Mouse (Mus musculus) MEL (cell line): Measurements from ENCODE around the gene Snrnp70. TPM values are rescaled to one million over a fixed set of nuclear protein-coding genes. Genes with fewer than 3 reads are reported as not detected.
A peak's percentile ranks its signal among the peaks of the same experiment; 100 is the strongest.

Experiments
- DNase-seq: peaks from one replicate; pipeline ENCODE4 v3.0.0; 2011; ENCODE audit warnings: low read depth, low spot score
- H3K27ac ChIP-seq: 2 replicates; pipeline ENCODE4 v1.5.1; 2012; ENCODE audit warnings: low read depth, mild to moderate bottlenecking, control low read depth, low read length, moderate library complexity; ENCODE audit not compliant: control insufficient read depth
- H3K27me3 ChIP-seq, 2 experiments: fragments of 150-350 bp in 1 of 2; sonication (generic) in 1 of 2; 2 replicates each; pipeline ENCODE4 v1.6.1; 2012; ENCODE audit warnings: low read length in 2 of 2, mild to moderate bottlenecking in 2 of 2, improper control_type of control experiment in 1 of 2, moderate library complexity in 1 of 2; ENCODE audit not compliant: insufficient read depth in 2 of 2, control insufficient read depth in 1 of 2
- H3K36me3 ChIP-seq, 2 experiments: 2 replicates each; pipeline ENCODE4 v1.6.1; 2012 to 2014; ENCODE audit warnings: low read length in 2 of 2, improper control_type of control experiment in 1 of 2, inconsistent platforms in 1 of 2, mild to moderate bottlenecking in 1 of 2; ENCODE audit not compliant: insufficient read depth in 2 of 2, control insufficient read depth in 1 of 2
- H3K4me1 ChIP-seq, 2 experiments: fragments of 150-350 bp in 1 of 2; sonication (generic) in 1 of 2; 2 replicates each; pipeline ENCODE4 v1.6.1; 2012; ENCODE audit warnings: low read length in 2 of 2, improper control_type of control experiment in 1 of 2, mild to moderate bottlenecking in 1 of 2; ENCODE audit not compliant: insufficient read depth in 2 of 2, control insufficient read depth in 1 of 2
- H3K4me3 ChIP-seq, 2 experiments: fragments of 150-350 bp in 1 of 2; sonication (generic) in 1 of 2; 2 replicates each; pipeline ENCODE4 v1.5.1; 2012; ENCODE audit warnings: low read depth in 2 of 2, low read length in 2 of 2, mild to moderate bottlenecking in 2 of 2, moderate library complexity in 2 of 2, control low read depth in 1 of 2, improper control_type of control experiment in 1 of 2; ENCODE audit not compliant: control insufficient read depth in 1 of 2, insufficient read depth in 1 of 2
- H3K79me2 ChIP-seq: 2 replicates; pipeline ENCODE4 v1.6.1; 2012; ENCODE audit warnings: mild to moderate bottlenecking, low read length, moderate library complexity; ENCODE audit not compliant: control insufficient read depth, poor library complexity, insufficient read depth
- H3K9ac ChIP-seq: 2 replicates; pipeline ENCODE4 v1.6.1; 2012; ENCODE audit warnings: low read depth, mild to moderate bottlenecking, control low read depth, low read length, moderate library complexity; ENCODE audit not compliant: control insufficient read depth, poor library complexity, severe bottlenecking
- H3K9me3 ChIP-seq: fragments of 150-350 bp; sonication (generic); replicated peaks from 2 replicates; pipeline ENCODE4 v1.6.1; 2012; ENCODE audit warnings: mild to moderate bottlenecking, low read length, improper control_type of control experiment, moderate library complexity; ENCODE audit not compliant: insufficient read depth
- ELF1 ChIP-seq: IDR thresholded peaks from 2 replicates; pipeline ENCODE4 v1.6.1; 2014; ENCODE audit warnings: low read depth, mild to moderate bottlenecking, inconsistent platforms, low read length, improper control_type of control experiment, moderate library complexity
- GABPA ChIP-seq: IDR thresholded peaks from 2 replicates; pipeline ENCODE4 v1.6.1; 2012; ENCODE audit warnings: low read depth, mild to moderate bottlenecking, inconsistent platforms, low read length, improper control_type of control experiment, moderate library complexity
- GATA1 ChIP-seq: IDR thresholded peaks from 2 replicates; pipeline ENCODE4 v1.6.1; 2011; ENCODE audit warnings: low read depth, low read length, improper control_type of control experiment
- MAFK ChIP-seq: IDR thresholded peaks from 2 replicates; pipeline ENCODE4 v1.6.1; 2011; ENCODE audit warnings: low read depth, mild to moderate bottlenecking, low read length, improper control_type of control experiment, borderline replicate concordance
- MEF2A ChIP-seq: IDR thresholded peaks from 2 replicates; pipeline ENCODE4 v1.6.1; 2014; ENCODE audit warnings: low read depth, mild to moderate bottlenecking, inconsistent platforms, low read length, improper control_type of control experiment; ENCODE audit not compliant: poor library complexity, insufficient replicate concordance, severe bottlenecking; ENCODE audit errors: extremely low read depth
- MYC ChIP-seq: IDR thresholded peaks from 2 replicates; pipeline ENCODE4 v1.6.1; 2011; ENCODE audit warnings: low read depth, mild to moderate bottlenecking, low read length, improper control_type of control experiment, moderate library complexity
- POLR2AphosphoS5 ChIP-seq: IDR thresholded peaks from 2 replicates; pipeline ENCODE4 v1.6.1; 2012; ENCODE audit warnings: low read depth, borderline replicate concordance, mild to moderate bottlenecking, inconsistent platforms, low read length, moderate library complexity, mixed read lengths
- RAD21 ChIP-seq: IDR thresholded peaks from 2 replicates; pipeline ENCODE4 v1.6.1; 2011; ENCODE audit warnings: mild to moderate bottlenecking, low read depth, low read length, improper control_type of control experiment
- SIN3A ChIP-seq: IDR thresholded peaks from 2 replicates; pipeline ENCODE4 v1.6.1; 2012; ENCODE audit warnings: low read length, improper control_type of control experiment, inconsistent platforms
- UBTF ChIP-seq: IDR thresholded peaks from 2 replicates; pipeline ENCODE4 v1.6.1; 2012; ENCODE audit warnings: low read depth, mild to moderate bottlenecking, inconsistent platforms, low read length, improper control_type of control experiment, moderate library complexity, borderline replicate concordance; ENCODE audit not compliant: insufficient read depth
- ZC3H11A ChIP-seq: IDR thresholded peaks from 2 replicates; pipeline ENCODE4 v1.6.1; 2012; ENCODE audit warnings: low read depth, mild to moderate bottlenecking, inconsistent platforms, low read length, improper control_type of control experiment
- ZNF384 ChIP-seq: IDR thresholded peaks from 2 replicates; pipeline ENCODE4 v1.6.1; 2012; ENCODE audit warnings: low read depth, mild to moderate bottlenecking, inconsistent platforms, low read length, improper control_type of control experiment
- polyA plus RNA-seq, 2 experiments: library from polyadenylated mRNA; stranded (reverse) in 1 of 2; unstranded in 1 of 2; fragments of >175 nt in 1 of 2; fragments of >200 nt in 1 of 2; gene quantifications; 2 replicates each; pipeline versions ENCODE4 v1.2.1 to v1.2.4; 2012; ENCODE audit warnings: low replicate concordance in 2 of 2, low read depth in 1 of 2; ENCODE audit not compliant: insufficient read length in 2 of 2, insufficient read depth in 1 of 2, missing spikeins in 1 of 2
- total RNA-seq: library from RNA; depleted of rRNA; stranded (reverse); fragments of 300-350 nt; gene quantifications from 2 replicates; pipeline ENCODE4 v1.2.3, GENCODE M21; 2012

The Snrnp70 gene
- total and polyA plus RNA-seq, 3 experiments: 272 to 1,478 (median 588) TPM

GRCm38 (mm10) chr7:45403532-45404261 is 8.2 kb upstream of the Snrnp70 start (continued):
- peak; percentile 64 for TF ChIP-seq ZNF384
- no peak for TF ChIP-seq POLR2AphosphoS5
- TF ChIP-seq ZC3H11A: peak; percentile 73

GRCm38 (mm10) chr7:45401521-45402085 is 6.1 kb upstream of the Snrnp70 start:
- no peak overlapping the region for H3K4me3 ChIP-seq
- DNase-seq: no peak
- H3K79me2 ChIP-seq: no peaks in the 10 kb centered on the region
- no peaks in the 10 kb centered on the region; a peak in 1 of 4 replicates for H3K27me3 ChIP-seq
- peaks cover 0 to 6% of the 10 kb centered on the region in 2 experiments; a peak in 2 of 4 replicates for H3K36me3 ChIP-seq
- H3K27ac ChIP-seq: no peak overlapping the region
- TF ChIP-seq UBTF (no peak), ELF1 (no peak), SIN3A (no peak), RAD21 (no peak), POLR2AphosphoS5 (no peak)
- H3K9ac ChIP-seq: no peak overlapping the region
- H3K4me1 ChIP-seq: peaks cover 6 to 9% of the 10 kb centered on the region in 2 experiments; a peak in 3 of 4 replicates
- no peaks in the 10 kb centered on the region for H3K9me3 ChIP-seq

GRCm38 (mm10) chr7:45396787-45397186 is 1.2 kb upstream of the Snrnp70 start:
- no peaks in the 10 kb centered on the region for H3K9me3 ChIP-seq
- H3K4me1 ChIP-seq: peaks cover 5 to 19% of the 10 kb centered on the region in 2 experiments; a peak in 3 of 4 replicates
- H3K27me3 ChIP-seq: no peaks in the 10 kb centered on the region; a peak in 1 of 4 replicates
- peak; percentile 66 for DNase-seq
- peaks cover 35% of the 10 kb centered on the region for H3K79me2 ChIP-seq
- peak overlapping the region; percentile 74 for H3K27ac ChIP-seq
- H3K36me3 ChIP-seq: peaks cover 18 to 34% of the 10 kb centered on the region in 2 experiments
- no peak for TF ChIP-seq MYC
- TF ChIP-seq GATA1: peak; percentile 46; the same call in 1 of the 2 replicates
- no peak for TF ChIP-seq ZNF384
- TF ChIP-seq MEF2A: no peak
- TF ChIP-seq GABPA: peak; percentile 72
- TF ChIP-seq MAFK: peak; percentile 68; the same call in 1 of the 2 replicates
- H3K4me3 ChIP-seq: peak overlapping the region; percentile 18 to 59; a peak in 2 of 4 replicates
- peak overlapping the region; percentile 57 for H3K9ac ChIP-seq
